In the genomic region with DNA sequence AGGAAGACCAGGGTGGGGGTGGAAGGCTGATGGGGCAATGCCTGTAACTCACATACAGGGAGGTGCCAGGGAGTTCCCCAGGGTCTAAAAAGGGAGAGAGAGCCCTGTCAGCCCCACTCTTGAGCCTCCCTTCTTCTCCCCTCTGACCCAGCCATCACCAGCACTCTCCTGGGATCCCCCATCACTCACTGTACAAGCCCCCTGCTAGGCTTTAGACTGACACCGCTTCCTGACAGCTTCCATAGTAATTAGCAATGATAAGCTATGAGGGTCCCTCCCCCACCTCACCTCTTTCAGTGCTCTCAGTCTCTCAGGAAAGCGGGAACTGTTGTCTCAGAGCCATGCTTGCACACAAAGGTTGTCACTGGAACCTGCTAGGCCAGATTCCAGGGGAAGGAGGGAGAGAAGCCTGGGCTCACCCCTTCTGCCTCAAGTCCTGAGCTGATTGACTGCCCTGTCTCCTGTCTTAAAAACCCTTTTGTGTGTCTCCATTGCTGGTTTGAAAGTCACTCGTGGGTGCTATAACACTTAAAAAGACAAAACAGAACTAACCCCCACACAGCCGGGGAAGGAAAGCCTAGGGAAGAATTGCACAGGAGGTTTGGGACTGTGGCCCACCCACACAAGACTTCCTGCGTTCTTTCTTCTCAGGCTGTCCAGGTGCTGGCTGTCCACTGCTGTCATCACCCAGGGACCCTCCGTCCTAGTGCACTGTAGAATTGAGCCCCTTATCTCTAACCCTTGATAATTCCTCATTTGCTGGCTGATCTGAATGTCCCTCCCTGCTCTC, we compare ENCODE assay signal across 10 mouse cellular contexts. TPM values are rescaled to one million over a fixed set of nuclear protein-coding genes. Genes with fewer than 3 reads are reported as not detected.
DNase-seq lines count a peak whose midpoint lies in the region; ATAC-seq lines count a peak whose summit lies in the region.
"Had no signal": no experiment of that assay in that cellular context is flagged by ENCODE, and none has a peak within 500 bp of the region (broad histone marks: within the 10 kb centered on the region; RNA-seq: fewer than 3 reads in every experiment).

No protein-coding gene starts in this region.

- ATAC-seq in kidney, embryonic 14.5 days (ENCODE audit: low FRiP score, low TSS enrichment): 0 out of 2 replicates have a peak, but pooled peaks have one; percentile 39
- no peak; the same call in 1 of the 2 replicates for ATAC-seq in embryonic facial prominence, embryonic 15.5 days (ENCODE audit: insufficient number of reproducible peaks, low FRiP score, low TSS enrichment, low read depth)
- ATAC-seq in midbrain, embryonic 12.5 days (ENCODE audit: low FRiP score, low read depth): 0 out of 2 replicates have a peak, but pooled peaks have one; percentile 41
- ATAC-seq: inflammation-experienced regulatory T-cells, adult 6 months had no signal

- 23% methylated on average over 6 of the region's 6 CpGs for WGBS in kidney, embryonic 14.5 days
- 43% methylated on average over 6 of the region's 6 CpGs for WGBS in embryonic facial prominence, embryonic 15.5 days
- 34% methylated on average over 6 of the region's 6 CpGs for WGBS in midbrain, embryonic 12.5 days

- no peaks in the 10 kb centered on the region for H3K36me3 ChIP-seq in kidney, embryonic 14.5 days (ENCODE audit: control insufficient read depth, insufficient read depth, low read length)
- no peaks in the 10 kb centered on the region for H3K36me3 ChIP-seq in embryonic facial prominence, embryonic 15.5 days
- H3K36me3 ChIP-seq in midbrain, embryonic 12.5 days: no peaks in the 10 kb centered on the region

- H3K27ac ChIP-seq in kidney, embryonic 14.5 days (ENCODE audit: low read depth, low read length): 0 out of 2 replicates have a peak overlapping the region, but pooled peaks have one; percentile 3
- H3K27ac ChIP-seq in embryonic facial prominence, embryonic 15.5 days (replicated peaks): peak overlapping the region; percentile 60
- H3K27ac ChIP-seq in midbrain, embryonic 12.5 days (replicated peaks): 0 out of 2 replicates have a peak overlapping the region, but pooled peaks have one; percentile 7

- peaks cover 14% of the 10 kb centered on the region; the same call in 1 of the 2 replicates for H3K4me1 ChIP-seq in kidney, embryonic 14.5 days (ENCODE audit: control insufficient read depth, insufficient read depth, low read length)
- H3K4me1 ChIP-seq in embryonic facial prominence, embryonic 15.5 days: peaks cover 28% of the 10 kb centered on the region; the same call in 1 of the 2 replicates
- H3K4me1 ChIP-seq in midbrain, embryonic 12.5 days: peaks cover 21% of the 10 kb centered on the region

- H3K9me3 ChIP-seq in kidney, embryonic 14.5 days (ENCODE audit: control insufficient read depth, low read length): peaks cover 4% of the 10 kb centered on the region; the same call in 1 of the 2 replicates
- H3K9me3 ChIP-seq in embryonic facial prominence, embryonic 15.5 days (replicated peaks): no peaks in the 10 kb centered on the region
- 0 out of 2 replicates have a peak, but pooled peaks cover 5% of the 10 kb centered on the region for H3K9me3 ChIP-seq in midbrain, embryonic 12.5 days

- no peak for DNase-seq in kidney, postnatal 14 days
- DNase-seq in R1 (ENCODE audit: low read depth, low spot score): peak; percentile 96
- DNase-seq in right cerebral cortex, postnatal 10 days (ENCODE audit: low spot score in 2 of 2): no peak
- DNase-seq in urinary bladder, adult 2 months (ENCODE audit: low spot score): no peak
- no peak for DNase-seq in cerebellum, adult 11 months
- DNase-seq: thymus, adult 2 months had no signal

- H3K4me2 ChIP-seq in kidney, embryonic 14.5 days (replicated peaks; ENCODE audit: low read depth, low read length): no peak overlapping the region
- H3K4me2 ChIP-seq in embryonic facial prominence, embryonic 15.5 days (replicated peaks): no peak overlapping the region
- H3K4me2 ChIP-seq in midbrain, embryonic 12.5 days (replicated peaks): no peak overlapping the region

- no peak overlapping the region for H3K4me3 ChIP-seq in kidney, embryonic 14.5 days (ENCODE audit: low read length)
- no peak overlapping the region for H3K4me3 ChIP-seq in embryonic facial prominence, embryonic 15.5 days (replicated peaks)
- no peak overlapping the region for H3K4me3 ChIP-seq in midbrain, embryonic 12.5 days

- no peak overlapping the region for H3K9ac ChIP-seq in kidney, embryonic 14.5 days (ENCODE audit: low read depth, low read length)
- no peak overlapping the region for H3K9ac ChIP-seq in embryonic facial prominence, embryonic 15.5 days
- no peak overlapping the region for H3K9ac ChIP-seq in midbrain, embryonic 12.5 days (replicated peaks)

- no peaks in the 10 kb centered on the region for H3K27me3 ChIP-seq in kidney, embryonic 14.5 days (ENCODE audit: control insufficient read depth, insufficient read depth, low read length)
- no peaks in the 10 kb centered on the region for H3K27me3 ChIP-seq in embryonic facial prominence, embryonic 15.5 days
- H3K27me3 ChIP-seq in midbrain, embryonic 12.5 days: no peaks in the 10 kb centered on the region

RNA-seq across cellular contexts. Expression of a gene that starts 5.7 kb away (rescaled TPM):
- polyA plus RNA-seq in kidney, embryonic 14.5 days (2014; fragmentation: Nextera tagmentation; extraction: Ambion mirVana): 0.60 and 0.69 TPM in 2 replicates
- polyA plus RNA-seq in embryonic facial prominence, embryonic 15.5 days (2015; fragmentation: Nextera tagmentation; extraction: Ambion mirVana): 5.8 and 6.9 TPM in 2 replicates
- not detected in 2 replicates for polyA plus RNA-seq in midbrain, embryonic 12.5 days (2016; fragmentation: Nextera tagmentation; extraction: Ambion mirVana)
- 0.10 and 0.32 TPM in 2 replicates for polyA plus RNA-seq in urinary bladder, adult 2 months (2012; rRNA removed)
- polyA plus RNA-seq: inflammation-experienced regulatory T-cells, adult 6 months had no signal

RNA-seq across cellular contexts. Expression of a gene that starts 11.7 kb away (rescaled TPM):
- not detected in 2 replicates for polyA plus RNA-seq in kidney, embryonic 14.5 days (2014; fragmentation: Nextera tagmentation; extraction: Ambion mirVana)
- 0.26 and 0.33 TPM in 2 replicates for polyA plus RNA-seq in embryonic facial prominence, embryonic 15.5 days (2015; fragmentation: Nextera tagmentation; extraction: Ambion mirVana)
- polyA plus RNA-seq in midbrain, embryonic 12.5 days (2016; fragmentation: Nextera tagmentation; extraction: Ambion mirVana): not detected in 2 replicates
- 31.3 and 37.7 TPM in 2 replicates for polyA plus RNA-seq in urinary bladder, adult 2 months (2012; rRNA removed)

Comparison
In these comparisons a context has a peak if more than half of its experiments do, and no peak if none do; other contexts are left out.
1. H3K27ac ChIP-seq: peak in every context shown above with its lines; median percentile 60 in embryonic facial prominence, embryonic 15.5 days; 7 in midbrain, embryonic 12.5 days; 3 in kidney, embryonic 14.5 days.
2. RNA of a gene that starts 11.7 kb away (polyA plus RNA-seq): 31.3 to 37.7 TPM in urinary bladder, adult 2 months; 0.26 to 0.33 TPM in embryonic facial prominence, embryonic 15.5 days, not detected in kidney, embryonic 14.5 days and not detected in midbrain, embryonic 12.5 days; every median in the first group is over 10 times any median in the second.